Mouse (Mus musculus) midbrain, postnatal 0 days (tissue): Measurements from ENCODE around the gene Jun. TPM values are rescaled to one million over a fixed set of nuclear protein-coding genes. Genes with fewer than 3 reads are reported as not detected.

Experiments
- ATAC-seq: fragments of 200-750 bp; cut with Nextera tagmentation; 2 replicates; pipeline ENCODE4 v1.8.0; 2017; ENCODE audit warnings: moderate number of reproducible peaks, mild to moderate bottlenecking, moderate TSS enrichment, moderate library complexity; ENCODE audit not compliant: low FRiP score
- DNase-seq: peaks from one replicate; pipeline ENCODE4 v3.0.0-alpha.2; 2015; ENCODE audit warnings: low spot score
- H3K27ac ChIP-seq: fragments of 300-500 bp; sonication (generic); 2 replicates; pipeline ENCODE4 v1.5.1; 2014; ENCODE audit warnings: low read depth, mild to moderate bottlenecking, low read length, mixed read lengths
- H3K27me3 ChIP-seq: fragments of 300-500 bp; sonication (generic); 2 replicates; pipeline ENCODE4 v1.6.1; 2014; ENCODE audit warnings: low read length, control low read depth, mixed read lengths; ENCODE audit not compliant: insufficient read depth
- H3K36me3 ChIP-seq: fragments of 300-500 bp; sonication (generic); 2 replicates; pipeline ENCODE4 v1.6.1; 2014; ENCODE audit warnings: low read length, control low read depth, mixed read lengths; ENCODE audit not compliant: insufficient read depth
- H3K4me1 ChIP-seq: fragments of 300-500 bp; sonication (generic); 2 replicates; pipeline ENCODE4 v1.6.1; 2014; ENCODE audit warnings: mild to moderate bottlenecking, control low read depth, antibody characterized with exemption, low read length, mixed read lengths; ENCODE audit not compliant: insufficient read depth
- H3K4me2 ChIP-seq: fragments of 300-500 bp; sonication (generic); 2 replicates; pipeline ENCODE4 v1.6.1; 2014; ENCODE audit warnings: low read depth, mild to moderate bottlenecking, low read length, mixed read lengths; ENCODE audit not compliant: poor library complexity, severe bottlenecking
- H3K4me3 ChIP-seq: fragments of 300-500 bp; sonication (generic); 2 replicates; pipeline ENCODE4 v1.5.1; 2014; ENCODE audit warnings: low read depth, mild to moderate bottlenecking, low read length, moderate library complexity
- H3K9ac ChIP-seq: fragments of 300-500 bp; sonication (generic); replicated peaks from 2 replicates; pipeline ENCODE4 v1.6.1; 2014; ENCODE audit warnings: mild to moderate bottlenecking, low read length, moderate library complexity, mixed read lengths; ENCODE audit not compliant: poor library complexity, severe bottlenecking
- H3K9me3 ChIP-seq: fragments of 300-500 bp; sonication (generic); 2 replicates; pipeline ENCODE4 v1.6.1; 2016; ENCODE audit warnings: low read length, control low read depth
- CTCF ChIP-seq: IDR thresholded peaks from 2 replicates; pipeline ENCODE4 v1.5.1; 2016; ENCODE audit warnings: antibody characterized with exemption, mild to moderate bottlenecking
- WGBS: fragments of 180-500 bp; shearing (Covaris S2); extraction: QIAGEN DNeasy Blood & Tissue Kit; methylation state at CpG from one replicate; pipeline ENCODE4 v1.1.7; 2014; 5-methylcytosine and 5-hydroxymethylcytosine counted together
- polyA plus RNA-seq: library from polyadenylated mRNA; unstranded; fragments of >200 nt; fragmentation: Nextera tagmentation; extraction: Ambion mirVana; gene quantifications from 2 replicates; pipeline ENCODE4 v1.2.1, GENCODE M21; 2015
- total RNA-seq: library from RNA; depleted of rRNA; stranded (reverse); fragments of >200 nt; gene quantifications from 2 replicates; pipeline ENCODE4 v1.2.3, GENCODE M21; 2014

Jun gene
- total and polyA plus RNA-seq, 2 experiments from 2014 or later: 40.5 to 62.7 TPM

GRCm38 (mm10) chr4:95018221-95018620, 33.8 kb downstream of the Jun start:
- DNase-seq (no peak), ATAC-seq (no peak)
- Histone ChIP-seq H3K4me1 (no peaks in the 10 kb centered on the region), H3K27ac (no peak overlapping the region), H3K4me2 (no peak overlapping the region), H3K9ac (no peak overlapping the region), H3K4me3 (no peak overlapping the region), H3K36me3 (no peaks in the 10 kb centered on the region), H3K9me3 (no peaks in the 10 kb centered on the region), H3K27me3 (no peaks in the 10 kb centered on the region)
- TF ChIP-seq CTCF: no peak
- WGBS: 37% methylated on average over 7 of the region's 7 CpGs

- Histone ChIP-seq H3K27ac (no peak overlapping the region), H3K4me2 (no peak overlapping the region), H3K36me3 (no peaks in the 10 kb centered on the region), H3K4me1 (no peaks in the 10 kb centered on the region), H3K27me3 (no peaks in the 10 kb centered on the region), H3K4me3 (no peak overlapping the region), H3K9ac (no peak overlapping the region), H3K9me3 (no peaks in the 10 kb centered on the region)
- WGBS: 80% methylated on average over 1 of the region's 1 CpGs
- no peak for TF ChIP-seq CTCF
- DNase-seq (no peak), ATAC-seq (no peak)
Measured at GRCm38 (mm10) chr4:95012706-95013105, 39.3 kb downstream of the Jun start.

- Histone ChIP-seq H3K36me3 (no peaks in the 10 kb centered on the region), H3K27ac (no peak overlapping the region), H3K4me1 (no peaks in the 10 kb centered on the region), H3K9me3 (no peaks in the 10 kb centered on the region), H3K9ac (no peak overlapping the region), H3K4me2 (no peak overlapping the region), H3K4me3 (no peak overlapping the region), H3K27me3 (no peaks in the 10 kb centered on the region)
- ATAC-seq: no peak
- DNase-seq: no peak
- no peak for TF ChIP-seq CTCF
Measured at GRCm38 (mm10) chr4:95012256-95012655, 39.8 kb downstream of the Jun start.

- Histone ChIP-seq H3K9ac (no peak overlapping the region), H3K27ac (no peak overlapping the region), H3K4me2 (no peak overlapping the region), H3K27me3 (no peaks in the 10 kb centered on the region), H3K9me3 (no peaks in the 10 kb centered on the region), H3K4me1 (no peaks in the 10 kb centered on the region), H3K36me3 (no peaks in the 10 kb centered on the region), H3K4me3 (no peak overlapping the region)
- ATAC-seq: peak; percentile 73
- TF ChIP-seq CTCF: peak; percentile 100
- peak; percentile 81 for DNase-seq
- WGBS: 44% methylated on average over 13 of the region's 13 CpGs
Measured at GRCm38 (mm10) chr4:95008175-95009057, 43.6 kb downstream of the Jun start.

GRCm38 (mm10) chr4:95007759-95008158, 44.3 kb downstream of the Jun start:
- H3K4me2 ChIP-seq: no peak overlapping the region
- H3K4me3 ChIP-seq: no peak overlapping the region
- no peaks in the 10 kb centered on the region for H3K36me3 ChIP-seq
- DNase-seq: no peak
- H3K9me3 ChIP-seq: no peaks in the 10 kb centered on the region
- TF ChIP-seq CTCF: no peak
- H3K9ac ChIP-seq: no peak overlapping the region
- H3K27me3 ChIP-seq: no peaks in the 10 kb centered on the region
- H3K4me1 ChIP-seq: no peaks in the 10 kb centered on the region
- 0 out of 2 replicates have a peak, but pooled peaks have one; percentile 48 for ATAC-seq
- H3K27ac ChIP-seq: no peak overlapping the region
- 64% methylated on average over 8 of the region's 8 CpGs for WGBS

- WGBS: 81% methylated on average over 6 of the region's 6 CpGs
- Histone ChIP-seq H3K9me3 (no peaks in the 10 kb centered on the region), H3K4me2 (no peak overlapping the region), H3K9ac (no peak overlapping the region), H3K4me3 (no peak overlapping the region), H3K4me1 (no peaks in the 10 kb centered on the region), H3K36me3 (no peaks in the 10 kb centered on the region), H3K27me3 (no peaks in the 10 kb centered on the region), H3K27ac (no peak overlapping the region)
- no peak for TF ChIP-seq CTCF
- ATAC-seq (no peak), DNase-seq (no peak)
Measured at GRCm38 (mm10) chr4:95005251-95005830, 46.7 kb downstream of the Jun start.
